Mouse (Mus musculus) spleen, adult 2 months (tissue): ENCODE data around the gene Zc3hav1.

Experiments used
- CTCF ChIP-seq: fragments of 200-500 bp; IDR thresholded peaks from 2 replicates; pipeline ENCODE4 v1.5.1; 2011; ENCODE audit warnings: mild to moderate bottlenecking, inconsistent platforms; ENCODE audit not compliant: insufficient read depth, insufficient read length, insufficient replicate concordance; ENCODE audit errors: extremely low read depth
- POLR2A ChIP-seq: fragments of 200-500 bp; IDR thresholded peaks from 2 replicates; pipeline ENCODE4 v1.6.1; 2011; ENCODE audit warnings: low read depth, low read length, inconsistent platforms

DNA sequence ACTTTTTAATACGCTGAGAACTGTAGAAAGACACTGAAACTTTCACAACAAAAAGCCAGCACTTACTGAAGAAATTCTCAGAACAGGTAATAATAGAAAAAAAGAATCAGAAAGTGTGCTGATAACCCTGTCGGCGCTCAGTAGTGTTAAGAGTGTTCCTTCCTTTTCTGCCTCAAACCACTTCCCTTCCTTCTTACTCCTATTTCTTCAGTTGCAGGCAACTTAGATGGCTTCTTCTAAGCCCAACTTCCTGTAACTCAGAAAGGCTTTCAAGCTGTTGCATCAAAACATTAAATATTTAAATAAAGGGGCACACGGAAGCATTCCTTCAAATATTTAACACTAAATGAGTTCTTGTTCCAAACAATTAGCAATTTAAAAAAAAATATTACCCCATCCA lies 2.5 kb downstream of the Zc3hav1 start:
- no peak for TF ChIP-seq CTCF
- TF ChIP-seq POLR2A: no peak
